Mouse (Mus musculus) brain, embryonic 14.5 days (tissue): ENCODE measurements around the gene Dpm1.

Source experiments
- CTCF ChIP-seq: fragments of 200-500 bp; IDR thresholded peaks from 2 replicates; pipeline ENCODE4 v1.5.1; 2012; ENCODE audit warnings: inconsistent platforms, mild to moderate bottlenecking, moderate library complexity, borderline replicate concordance; ENCODE audit not compliant: insufficient read depth, insufficient read length; ENCODE audit errors: extremely low read depth
- POLR2A ChIP-seq: fragments of 200-500 bp; IDR thresholded peaks from 2 replicates; pipeline ENCODE4 v1.6.1; 2012; ENCODE audit warnings: mild to moderate bottlenecking, inconsistent platforms, borderline replicate concordance; ENCODE audit not compliant: poor library complexity, insufficient read depth, insufficient read length, severe bottlenecking; ENCODE audit errors: extremely low read depth

DNA sequence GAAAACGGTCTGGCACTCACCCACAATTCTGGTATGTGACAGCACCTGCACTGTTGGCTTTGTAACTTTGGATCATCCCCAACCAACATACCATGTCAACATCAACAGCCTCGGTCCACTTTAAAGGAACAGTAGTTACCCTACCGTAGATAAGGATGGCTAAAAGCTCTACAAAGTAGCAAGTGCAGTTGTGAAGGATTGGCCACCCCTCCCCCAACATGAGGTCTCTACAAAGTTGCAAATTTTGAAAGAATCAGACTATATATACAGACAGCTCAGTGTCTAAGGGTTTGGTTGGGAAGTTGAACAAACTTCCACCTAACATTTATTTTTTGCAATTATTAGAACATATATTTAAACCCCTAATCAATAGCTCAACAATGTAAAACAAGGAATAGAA, 22.5 kb downstream of the Dpm1 start:
- TF ChIP-seq POLR2A (no peak), CTCF (no peak)
